Mouse (Mus musculus) macrophage (primary cell): ENCODE results near the gene Samd11. TPM values are rescaled to one million over a fixed set of nuclear protein-coding genes. Genes with fewer than 3 reads are reported as not detected.
A peak's percentile ranks its signal among the peaks of the same experiment; 100 is the strongest.

Experiments used
- H3K27ac ChIP-seq: fragments of 350-480 bp; formaldehyde crosslinking; 2 replicates; pipeline ENCODE4 v1.9.0; 2021
- H3K36me3 ChIP-seq: fragments of 350-480 bp; formaldehyde crosslinking; 2 replicates; pipeline ENCODE4 v1.9.0; 2021; ENCODE audit errors: inconsistent target
- H3K4me3 ChIP-seq: fragments of 350-480 bp; formaldehyde crosslinking; 2 replicates; pipeline ENCODE4 v1.9.0; 2021; ENCODE audit errors: inconsistent target
- H3K79me2 ChIP-seq: fragments of 350-480 bp; formaldehyde crosslinking; 2 replicates; pipeline ENCODE4 v1.9.0; 2021; ENCODE audit errors: inconsistent target
- WGBS: methylation state at CpG from one replicate; pipeline ENCODE4 v1.1.7; 2026; ENCODE audit warnings: inconsistent platforms; ENCODE audit not compliant: missing documents; 5-methylcytosine and 5-hydroxymethylcytosine counted together
- polyA plus RNA-seq: library from polyadenylated mRNA; stranded (reverse); fragments of 250-400 nt; gene quantifications from 3 replicates; pipeline ENCODE4 v1.2.4, GENCODE M21; 2018; ENCODE audit warnings: inconsistent platforms
- total RNA-seq, 78 experiments: library from RNA; depleted of rRNA; stranded (reverse); fragments of 250-400 nt; gene quantifications; 1 replicate in 9 of 78; 2 replicates in 24 of 78; 3 replicates in 43 of 78; 4 replicates in 2 of 78; pipeline ENCODE4 v1.2.4; 2018; ENCODE audit warnings: inconsistent platforms in 56 of 78

The Samd11 gene
- total RNA-seq (2018; cell fraction: chromatin; rRNA removed): 10 to 100 TPM in 2 of 26 experiments, 1 to 10 TPM in 6, under 1 TPM in 10, not detected in 8; 0.25 to 11.1 (median 0.78) TPM
- under 1 TPM in 16 of 26 experiments, not detected in 10; 0.04 to 0.43 (median 0.08) TPM for total RNA-seq (2018; cell fraction: cytosol; rRNA removed)
- total RNA-seq (2018; cell fraction: nucleus; rRNA removed): 1 to 10 TPM in 7 of 26 experiments, under 1 TPM in 8, not detected in 11; 0.28 to 6.8 (median 0.82) TPM
- 0.09 to 0.43 TPM in 2 of 3 replicates, not detected in the other for polyA plus RNA-seq

- Histone ChIP-seq H3K36me3 (no peaks in the 10 kb centered on the region), H3K79me2 (no peaks in the 10 kb centered on the region), H3K4me3 (no peak within 1 kb of the TSS), H3K27ac (no peak within 1 kb of the TSS)
- WGBS: 13% methylated on average over 26 of the region's 26 CpGs
Observed at GRCm38 (mm10) chr4:156255078-156255839, at the start of gene Samd11. Gene Samd11 (minus strand): TSS chr4:156255657.

GRCm38 (mm10) chr4:156254361-156255077 is 938 bp downstream of the Samd11 start:
- no peak overlapping the region for H3K27ac ChIP-seq

GRCm38 (mm10) chr4:156253043-156253442 is 2.4 kb downstream of the Samd11 start:
- Histone ChIP-seq H3K79me2 (no peaks in the 10 kb centered on the region), H3K4me3 (no peak overlapping the region), H3K27ac (no peak overlapping the region), H3K36me3 (peaks cover 6% of the 10 kb centered on the region)
- WGBS: 42% methylated on average over 7 of the region's 7 CpGs

More at GRCm38 (mm10) chr4:156254361-156255077, 938 bp downstream of the Samd11 start:
- H3K36me3 ChIP-seq: no peaks in the 10 kb centered on the region
- no peak overlapping the region for H3K4me3 ChIP-seq
- H3K79me2 ChIP-seq: no peaks in the 10 kb centered on the region
- WGBS: 21% methylated on average over 27 of the region's 30 CpGs

GRCm38 (mm10) chr4:156252619-156253018 is 2.8 kb downstream of the Samd11 start:
- Histone ChIP-seq H3K36me3 (peaks cover 11% of the 10 kb centered on the region), H3K27ac (no peak overlapping the region), H3K4me3 (no peak overlapping the region), H3K79me2 (no peaks in the 10 kb centered on the region)
- WGBS: 18% methylated on average over 3 of the region's 3 CpGs

- H3K36me3 ChIP-seq: peaks cover 15% of the 10 kb centered on the region
- H3K79me2 ChIP-seq: no peaks in the 10 kb centered on the region
- 65% methylated on average over 7 of the region's 7 CpGs for WGBS
- no peak overlapping the region for H3K27ac ChIP-seq
- no peak overlapping the region for H3K4me3 ChIP-seq
Observed at GRCm38 (mm10) chr4:156252140-156252539, 3.3 kb downstream of the Samd11 start.

- Histone ChIP-seq H3K27ac (no peak overlapping the region), H3K4me3 (no peak overlapping the region), H3K79me2 (no peaks in the 10 kb centered on the region), H3K36me3 (peaks cover 25% of the 10 kb centered on the region)
- 82% methylated on average over 6 of the region's 8 CpGs for WGBS
Observed at GRCm38 (mm10) chr4:156251081-156251480, 4.4 kb downstream of the Samd11 start.

GRCm38 (mm10) chr4:156249567-156249966 is 5.9 kb downstream of the Samd11 start:
- Histone ChIP-seq H3K36me3 (peaks cover 38% of the 10 kb centered on the region), H3K79me2 (no peaks in the 10 kb centered on the region), H3K4me3 (no peak overlapping the region), H3K27ac (no peak overlapping the region)
- 75% methylated on average over 11 of the region's 11 CpGs for WGBS

GRCm38 (mm10) chr4:156236651-156237447 is 18.6 kb downstream of the Samd11 start:
- Histone ChIP-seq H3K27ac (no peak overlapping the region), H3K4me3 (peak overlapping the region; percentile 27; the same call in 1 of the 2 replicates), H3K79me2 (peaks cover 35% of the 10 kb centered on the region; the same call in 1 of the 2 replicates), H3K36me3 (peaks cover 54% of the 10 kb centered on the region)
- 65% methylated on average over 33 of the region's 60 CpGs for WGBS

GRCm38 (mm10) chr4:156235808-156236533 is 19.5 kb downstream of the Samd11 start, which contains the start of gene Noc2l:
Gene Noc2l (plus strand): TSS chr4:156236010.
- peak within 1 kb of the TSS; percentile 46 for H3K4me3 ChIP-seq
- H3K27ac ChIP-seq: peak within 1 kb of the TSS; percentile 45
- 1% methylated on average over 82 of the region's 90 CpGs for WGBS
- H3K79me2 ChIP-seq: peaks cover 35% of the 10 kb centered on the region; the same call in 1 of the 2 replicates
- H3K36me3 ChIP-seq: peaks cover 54% of the 10 kb centered on the region

GRCm38 (mm10) chr4:156235360-156235770 is 20.1 kb downstream of the Samd11 start:
- Histone ChIP-seq H3K4me3 (peak overlapping the region; percentile 46), H3K27ac (peak overlapping the region; percentile 45), H3K79me2 (peaks cover 34% of the 10 kb centered on the region; the same call in 1 of the 2 replicates), H3K36me3 (peaks cover 53% of the 10 kb centered on the region)
- WGBS: 0% methylated on average over 15 of the region's 15 CpGs

GRCm38 (mm10) chr4:156234701-156235213 is 20.7 kb downstream of the Samd11 start, which contains the start of gene Plekhn1:
Gene Plekhn1 (minus strand): TSS chr4:156234857.
- Histone ChIP-seq H3K36me3 (peaks cover 51% of the 10 kb centered on the region), H3K27ac (peak within 1 kb of the TSS; percentile 45)

GRCm38 (mm10) chr4:156234021-156234501 is 21.4 kb downstream of the Samd11 start:
- H3K36me3 ChIP-seq: peaks cover 44% of the 10 kb centered on the region
- WGBS: 10% methylated on average over 11 of the region's 17 CpGs
- peak overlapping the region; percentile 51 for H3K4me3 ChIP-seq
- H3K79me2 ChIP-seq: peaks cover 21% of the 10 kb centered on the region; the same call in 1 of the 2 replicates
- H3K27ac ChIP-seq: peak overlapping the region; percentile 27; the same call in 1 of the 2 replicates

More at GRCm38 (mm10) chr4:156234701-156235213, 20.7 kb downstream of the Samd11 start, which contains the start of gene Plekhn1:
- Histone ChIP-seq H3K79me2 (peaks cover 28% of the 10 kb centered on the region; the same call in 1 of the 2 replicates), H3K4me3 (peak within 1 kb of the TSS; percentile 51)
- under 1% methylated on average over 36 of the region's 48 CpGs for WGBS
